Mouse (Mus musculus) layer of hippocampus, adult 9-11 months (tissue): ENCODE results near the gene Tha1.

Experiments
- DNase-seq: peaks from one replicate; pipeline ENCODE4 v3.0.0; 2022

Gene Tha1

DNA sequence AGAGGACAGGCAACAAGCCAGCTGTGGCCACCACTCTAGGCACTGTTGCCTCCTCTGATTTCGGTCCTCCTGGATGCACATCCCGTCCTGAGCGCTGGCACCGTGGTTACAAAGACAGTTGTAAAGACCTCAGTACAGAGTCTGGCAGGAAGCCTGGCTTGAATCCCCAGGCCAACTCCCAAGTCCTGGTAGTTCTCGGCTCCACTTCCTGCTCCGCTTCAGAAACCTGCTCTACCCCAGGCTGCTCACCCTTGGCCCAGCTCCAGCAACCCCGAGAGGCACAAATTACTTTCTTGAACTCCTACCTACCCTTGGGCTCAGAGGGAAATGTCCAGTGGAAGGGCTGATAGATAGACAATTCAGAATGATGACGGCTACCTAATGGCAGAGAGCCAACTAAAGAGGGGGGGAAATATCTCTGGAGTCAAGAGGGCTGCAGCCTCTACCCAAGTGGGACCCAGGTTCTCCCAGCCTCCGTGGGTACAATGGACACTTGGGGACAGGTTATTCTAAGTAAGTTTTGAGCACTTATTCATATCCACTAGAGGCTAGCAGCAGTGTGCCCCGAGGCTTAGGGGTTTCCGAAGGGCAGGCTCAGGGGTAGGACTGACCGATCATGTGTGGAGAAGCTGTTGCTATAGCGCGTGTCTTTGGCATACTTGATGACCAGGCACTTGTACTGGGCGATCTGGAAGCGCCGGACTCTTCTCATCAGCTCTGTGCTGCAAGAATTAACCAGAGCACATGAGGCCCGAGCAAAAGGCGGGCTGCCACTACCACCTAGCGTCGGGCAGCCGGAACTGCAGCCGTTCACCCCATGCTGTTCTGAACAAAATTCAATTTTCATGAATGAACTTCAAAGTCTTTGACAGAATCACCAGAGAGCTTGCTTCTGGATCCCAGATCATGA, 49.0 kb downstream of the Tha1 start:
- peak; percentile 74 for DNase-seq

DNA sequence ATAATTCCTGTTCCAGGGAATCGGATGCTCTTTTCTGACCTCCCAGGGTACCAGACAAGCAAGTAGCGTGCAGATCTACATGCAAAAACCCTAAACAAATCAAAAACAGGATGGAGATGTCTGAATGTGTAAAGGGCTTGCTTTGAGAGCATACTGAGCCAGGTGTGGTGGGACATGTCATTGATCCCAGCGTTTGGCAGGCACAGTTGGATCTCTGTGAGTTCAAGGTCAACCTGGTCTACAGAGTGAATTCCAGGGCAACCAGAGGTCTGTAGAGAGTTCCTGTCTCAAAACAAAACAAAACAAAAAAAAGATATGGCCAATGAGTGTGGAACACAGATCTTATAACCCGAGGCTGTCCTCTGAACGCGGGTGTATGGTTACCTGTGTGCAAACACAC, 49.9 kb downstream of the Tha1 start:
- no peak for DNase-seq

DNA sequence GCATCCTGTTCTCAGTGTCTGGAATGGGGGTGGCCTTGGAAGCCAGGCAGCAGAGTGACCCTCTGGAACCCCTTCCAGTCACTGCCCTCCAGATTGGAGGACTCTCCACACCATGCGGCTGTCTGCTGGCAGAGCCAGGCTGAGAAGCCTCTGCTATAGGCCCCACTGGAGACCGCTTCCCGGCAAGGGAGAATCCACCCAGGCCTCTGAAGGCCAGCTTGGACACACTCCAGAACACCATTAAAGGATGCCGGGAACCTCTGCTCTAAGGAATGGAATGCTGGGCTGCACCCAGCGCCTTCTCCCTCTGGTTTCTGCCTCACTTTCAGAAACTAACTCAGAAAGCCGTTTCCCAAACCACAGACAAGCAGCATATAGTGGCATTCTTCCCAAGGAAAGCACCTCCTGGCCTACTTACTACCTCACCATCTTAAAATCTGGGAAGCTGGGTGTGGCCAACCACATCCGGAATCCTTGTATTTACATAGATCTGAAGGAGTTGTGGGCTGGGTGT, 50.5 kb downstream of the Tha1 start:
- DNase-seq, result no peak

GRCm38 (mm10) chr11:117821868-117822267, 51.4 kb downstream of the Tha1 start:
- DNase-seq, result no peak

DNA sequence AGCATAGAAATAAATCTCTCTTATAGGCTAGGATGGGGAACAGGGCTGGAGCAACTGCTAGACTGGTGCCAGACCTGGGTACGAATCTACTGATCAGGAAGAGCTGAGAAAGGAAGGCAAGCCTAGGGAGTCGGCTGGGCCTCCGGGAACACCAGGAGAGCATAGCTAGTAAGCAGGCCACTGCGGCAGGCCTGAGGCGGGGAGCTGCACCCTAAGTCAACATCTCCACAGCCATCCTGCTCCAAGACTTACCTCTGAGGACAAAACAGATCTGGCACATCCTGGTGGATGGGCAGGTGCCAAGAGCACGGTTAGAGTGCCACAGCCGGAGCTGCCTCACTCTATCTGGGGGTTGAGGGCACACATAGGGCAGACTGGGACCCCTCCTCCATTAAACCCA, 53.1 kb downstream of the Tha1 start:
- DNase-seq, result no peak

- no peak for DNase-seq
Measured at GRCm38 (mm10) chr11:117819095-117819494, 54.2 kb downstream of the Tha1 start.
